Mouse (Mus musculus) lung, postnatal 0 days (tissue): ENCODE measurements at regions not wholly inside any gene's neighbourhood (a gene's known extent, or its start where the extent isn't known, plus 50 kb on each side); places are given as distances from the start of the nearest gene placed in this dataset.

Experiments used
- CTCF ChIP-seq: IDR thresholded peaks from 2 replicates; pipeline ENCODE4 v1.5.1; 2016; ENCODE audit warnings: antibody characterized with exemption, mild to moderate bottlenecking
- EP300 ChIP-seq: IDR thresholded peaks from 2 replicates; pipeline ENCODE4 v1.6.1; 2016; ENCODE audit warnings: antibody characterized with exemption, mild to moderate bottlenecking, control low read depth

- TF ChIP-seq CTCF: no peak
- no peak for TF ChIP-seq EP300
These were observed 173.5 kb upstream of the Ppp2r3a start for GRCm38 (mm10) chr9:101424974-101425670.
